Mouse (Mus musculus): ENCODE measurements at regions not wholly inside any gene's neighbourhood (a gene's known extent, or its start where the extent isn't known, plus 50 kb on each side); places are given as distances from the start of the nearest gene placed in this dataset.

DNA sequence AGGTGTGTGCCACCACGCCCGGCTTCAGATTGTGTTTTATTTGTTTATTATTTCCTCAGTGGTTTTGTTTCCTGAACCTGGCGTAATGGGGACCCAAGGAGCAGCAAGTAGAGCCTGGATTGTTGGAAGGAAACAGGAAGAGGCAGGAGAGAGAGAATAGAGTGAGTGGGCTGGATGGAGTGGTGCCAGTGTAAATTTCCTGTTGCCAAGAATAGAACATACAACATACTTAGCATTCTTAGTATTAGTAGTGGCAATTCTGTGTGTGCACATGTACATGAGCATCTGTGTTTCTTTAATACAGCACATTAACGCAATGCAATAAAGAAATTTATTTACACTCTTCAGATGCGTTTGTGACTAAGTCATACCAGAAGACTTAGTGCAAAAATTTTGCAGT lies 70.5 kb downstream of the Cdca7 start:
- no peak for TF ChIP-seq CTCF (IDR thresholded peaks at IDR 0.05; ENCODE audit: borderline replicate concordance, insufficient read depth, low read depth, low read length)
- TF ChIP-seq POLR2A (IDR thresholded peaks at IDR 0.05; ENCODE audit: borderline replicate concordance, insufficient read depth, low read length), result no peak
